In the genomic region with DNA sequence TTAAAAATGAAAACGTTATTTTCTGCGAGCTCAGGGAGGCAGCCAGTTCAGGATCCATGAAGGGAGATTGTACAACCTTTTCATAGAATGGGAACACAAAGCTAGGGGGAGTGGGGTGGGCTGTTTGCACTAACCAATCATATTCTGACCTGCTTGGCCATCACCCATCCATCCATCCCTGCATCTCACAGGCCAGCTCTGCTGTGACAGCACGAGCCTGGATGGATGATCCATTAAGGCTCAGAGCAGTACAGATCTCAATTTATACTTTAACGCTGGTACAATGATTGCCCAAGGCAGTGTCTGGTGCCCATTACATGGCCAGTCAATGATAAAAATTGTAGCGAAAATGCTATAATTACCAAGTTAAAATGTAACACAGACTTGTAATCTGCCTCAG, we compare ENCODE assay signal across 21 mouse cellular contexts. TPM values are rescaled to one million over a fixed set of nuclear protein-coding genes. Genes with fewer than 3 reads are reported as not detected.
A peak's percentile ranks its signal among the peaks of the same experiment; 100 is the strongest.
DNase-seq lines count a peak whose midpoint lies in the region; ATAC-seq and TF ChIP-seq lines count a peak whose summit lies in the region.
"Had no signal": no experiment of that assay in that cellular context is flagged by ENCODE, and none has a peak within 500 bp of the region (broad histone marks: within the 10 kb centered on the region; RNA-seq: fewer than 3 reads in every experiment).

No protein-coding gene starts in this region.

- H3K9ac ChIP-seq in hindbrain, embryonic 11.5 days (ENCODE audit: low read depth, low read length): no peak overlapping the region
- no peak overlapping the region for H3K9ac ChIP-seq in hindbrain, postnatal 0 days (replicated peaks; ENCODE audit: low read length)
- no peak overlapping the region for H3K9ac ChIP-seq in kidney, embryonic 15.5 days
- H3K9ac ChIP-seq in neural tube, embryonic 14.5 days (replicated peaks; ENCODE audit: low read depth, low read length): no peak overlapping the region
- H3K9ac ChIP-seq in neural tube, embryonic 15.5 days (replicated peaks): no peak overlapping the region
- H3K9ac ChIP-seq: embryonic facial prominence, embryonic 13.5 days; forebrain, embryonic 12.5 days; heart, embryonic 12.5 days; limb, embryonic 12.5 days; liver, embryonic 15.5 days; lung, embryonic 14.5 days; midbrain, embryonic 15.5 days; neural tube, embryonic 12.5 days had no signal

- no peaks in the 10 kb centered on the region for H3K4me1 ChIP-seq in hindbrain, embryonic 11.5 days (replicated peaks; ENCODE audit: control insufficient read depth, insufficient read depth, low read length)
- no peaks in the 10 kb centered on the region for H3K4me1 ChIP-seq in hindbrain, postnatal 0 days (ENCODE audit: insufficient read depth, low read length)
- H3K4me1 ChIP-seq in kidney, embryonic 15.5 days: no peaks in the 10 kb centered on the region
- H3K4me1 ChIP-seq in neural tube, embryonic 14.5 days (ENCODE audit: control insufficient read depth, insufficient read depth, low read length): no peaks in the 10 kb centered on the region
- H3K4me1 ChIP-seq in neural tube, embryonic 15.5 days: no peaks in the 10 kb centered on the region
- H3K4me1 ChIP-seq: embryonic facial prominence, embryonic 13.5 days; forebrain, embryonic 12.5 days; limb, embryonic 12.5 days; liver, embryonic 15.5 days; midbrain, embryonic 15.5 days; neural tube, embryonic 12.5 days had no signal

- no peaks in the 10 kb centered on the region for H3K27me3 ChIP-seq in hindbrain, embryonic 11.5 days (ENCODE audit: control insufficient read depth, insufficient read depth, low read length)
- no peaks in the 10 kb centered on the region for H3K27me3 ChIP-seq in hindbrain, postnatal 0 days (ENCODE audit: insufficient read depth, low read length)
- H3K27me3 ChIP-seq in kidney, embryonic 15.5 days: no peaks in the 10 kb centered on the region
- H3K27me3 ChIP-seq in neural tube, embryonic 14.5 days (ENCODE audit: control insufficient read depth, insufficient read depth, low read length): no peaks in the 10 kb centered on the region
- no peaks in the 10 kb centered on the region for H3K27me3 ChIP-seq in neural tube, embryonic 15.5 days (replicated peaks)
- H3K27me3 ChIP-seq: embryonic facial prominence, embryonic 13.5 days; forebrain, embryonic 12.5 days; heart, embryonic 12.5 days; limb, embryonic 12.5 days; liver, embryonic 15.5 days; midbrain, embryonic 15.5 days; neural tube, embryonic 12.5 days had no signal

- H3K27ac ChIP-seq in hindbrain, embryonic 11.5 days (ENCODE audit: low read depth, low read length): no peak overlapping the region
- no peak overlapping the region for H3K27ac ChIP-seq in hindbrain, postnatal 0 days
- no peak overlapping the region for H3K27ac ChIP-seq in kidney, embryonic 15.5 days
- H3K27ac ChIP-seq in neural tube, embryonic 14.5 days (ENCODE audit: low read depth, low read length): no peak overlapping the region
- no peak overlapping the region for H3K27ac ChIP-seq in neural tube, embryonic 15.5 days (replicated peaks)
- H3K27ac ChIP-seq: embryonic facial prominence, embryonic 13.5 days; forebrain, embryonic 12.5 days; left cerebral cortex, adult 2 months; limb, embryonic 12.5 days; liver, embryonic 15.5 days; midbrain, embryonic 15.5 days; neural tube, embryonic 12.5 days had no signal

- no peaks in the 10 kb centered on the region for H3K36me3 ChIP-seq in hindbrain, embryonic 11.5 days (ENCODE audit: control insufficient read depth, insufficient read depth, low read length)
- H3K36me3 ChIP-seq in hindbrain, postnatal 0 days (ENCODE audit: insufficient read depth, low read length): peaks cover 23% of the 10 kb centered on the region; the same call in 1 of the 2 replicates
- peaks cover 31% of the 10 kb centered on the region for H3K36me3 ChIP-seq in kidney, embryonic 15.5 days
- H3K36me3 ChIP-seq in neural tube, embryonic 14.5 days (ENCODE audit: control insufficient read depth, insufficient read depth, low read length): peaks cover 8% of the 10 kb centered on the region
- H3K36me3 ChIP-seq in neural tube, embryonic 15.5 days: peaks cover 36% of the 10 kb centered on the region

- TF ChIP-seq CTCF in hindbrain, postnatal 0 days (IDR thresholded peaks at IDR 0.05; ENCODE audit: low read depth): no peak

- H3K4me2 ChIP-seq in hindbrain, embryonic 11.5 days (replicated peaks; ENCODE audit: low read depth, low read length): no peak overlapping the region
- no peak overlapping the region for H3K4me2 ChIP-seq in hindbrain, postnatal 0 days (ENCODE audit: low read depth, low read length)
- no peak overlapping the region for H3K4me2 ChIP-seq in kidney, embryonic 15.5 days
- no peak overlapping the region for H3K4me2 ChIP-seq in neural tube, embryonic 14.5 days (ENCODE audit: low read depth, low read length)
- no peak overlapping the region for H3K4me2 ChIP-seq in neural tube, embryonic 15.5 days
- H3K4me2 ChIP-seq: embryonic facial prominence, embryonic 13.5 days; forebrain, embryonic 12.5 days; heart, embryonic 12.5 days; limb, embryonic 12.5 days; liver, embryonic 15.5 days; lung, embryonic 14.5 days; midbrain, embryonic 15.5 days; neural tube, embryonic 12.5 days had no signal

- 76% methylated on average over 5 of the region's 5 CpGs for WGBS in hindbrain, embryonic 11.5 days
- 63% methylated on average over 5 of the region's 5 CpGs for WGBS in hindbrain, postnatal 0 days
- 62% methylated on average over 5 of the region's 5 CpGs for WGBS in kidney, embryonic 15.5 days
- whole genome bisulfite sequencing in neural tube, embryonic 14.5 days: 56% methylated on average over 5 of the region's 5 CpGs
- 56% methylated on average over 5 of the region's 5 CpGs for WGBS in neural tube, embryonic 15.5 days

- peak; percentile 54; the same call in 1 of the 2 replicates for ATAC-seq in hindbrain, embryonic 11.5 days (ENCODE audit: low FRiP score)
- ATAC-seq in hindbrain, postnatal 0 days: no peak
- peak; percentile 54 for ATAC-seq in kidney, embryonic 15.5 days (replicated peaks; ENCODE audit: low FRiP score)
- ATAC-seq in neural tube, embryonic 14.5 days (ENCODE audit: low read depth): peak; percentile 42; the same call in 1 of the 2 replicates
- ATAC-seq in neural tube, embryonic 15.5 days (ENCODE audit: low FRiP score): no peak

- no peak overlapping the region for H3K4me3 ChIP-seq in hindbrain, embryonic 11.5 days (ENCODE audit: low read depth, low read length)
- no peak overlapping the region for H3K4me3 ChIP-seq in hindbrain, postnatal 0 days (ENCODE audit: low read length)
- H3K4me3 ChIP-seq in kidney, embryonic 15.5 days (replicated peaks): no peak overlapping the region
- no peak overlapping the region for H3K4me3 ChIP-seq in neural tube, embryonic 14.5 days (ENCODE audit: low read depth, low read length)
- no peak overlapping the region for H3K4me3 ChIP-seq in neural tube, embryonic 15.5 days (replicated peaks)
- H3K4me3 ChIP-seq: embryonic facial prominence, embryonic 13.5 days; erythroblast, embryonic 14.5 days; forebrain, embryonic 12.5 days; heart, embryonic 12.5 days; left cerebral cortex, adult 2 months; limb, embryonic 12.5 days; liver, embryonic 15.5 days; midbrain, embryonic 15.5 days; neural tube, embryonic 12.5 days had no signal

- H3K9me3 ChIP-seq in hindbrain, embryonic 11.5 days (ENCODE audit: control insufficient read depth, low read length): no peaks in the 10 kb centered on the region
- no peaks in the 10 kb centered on the region for H3K9me3 ChIP-seq in hindbrain, postnatal 0 days (ENCODE audit: low read length)
- no peaks in the 10 kb centered on the region for H3K9me3 ChIP-seq in kidney, embryonic 15.5 days (replicated peaks)
- H3K9me3 ChIP-seq in neural tube, embryonic 14.5 days (ENCODE audit: control insufficient read depth, low read length): no peaks in the 10 kb centered on the region
- no peaks in the 10 kb centered on the region for H3K9me3 ChIP-seq in neural tube, embryonic 15.5 days (replicated peaks)
- H3K9me3 ChIP-seq: embryonic facial prominence, embryonic 13.5 days; forebrain, embryonic 12.5 days; heart, embryonic 12.5 days; limb, embryonic 12.5 days; liver, embryonic 15.5 days; midbrain, embryonic 15.5 days; neural tube, embryonic 12.5 days had no signal

- DNase-seq in hindbrain, embryonic 11.5 days (ENCODE audit: low spot score): no peak
- DNase-seq in hindbrain, postnatal 0 days (ENCODE audit: low spot score): no peak
- no peak for DNase-seq in kidney, adult 18-20 months
- DNase-seq: gastrocnemius, postnatal 25 days had no signal

RNA-seq across cellular contexts. Expression of a gene that starts 32.5 kb away (rescaled TPM):
- not detected in 2 replicates for polyA plus RNA-seq in hindbrain, embryonic 11.5 days (2014; fragmentation: Nextera tagmentation; extraction: Ambion mirVana)
- total RNA-seq in hindbrain, postnatal 0 days (2014; rRNA removed): not detected in 2 replicates
- polyA plus RNA-seq in hindbrain, postnatal 0 days (2015; fragmentation: Nextera tagmentation; extraction: Ambion mirVana): 0.47 and 0.50 TPM in 2 replicates
- polyA plus RNA-seq in kidney, embryonic 15.5 days (2015; fragmentation: Nextera tagmentation; extraction: Ambion mirVana): 0.23 and 0.24 TPM in 2 replicates
- polyA plus RNA-seq in neural tube, embryonic 14.5 days (2014; fragmentation: Nextera tagmentation; extraction: Ambion mirVana): not detected in 2 replicates
- polyA plus RNA-seq in neural tube, embryonic 15.5 days (2015; fragmentation: Nextera tagmentation; extraction: Ambion mirVana): 0.50 TPM in 1 of 2 replicates, not detected in the other
- total RNA-seq: gastrocnemius, postnatal 25 days; liver, adult 2 months had no signal
- polyA plus RNA-seq: erythroblast, embryonic 14.5 days; inflammation-experienced regulatory T-cells, adult 6 months; liver, adult 2 months; lung, embryonic 14.5 days; neural tube, embryonic 12.5 days; small intestine, adult 2 months; stomach, embryonic 14.5 days had no signal

RNA-seq across cellular contexts. Expression of a gene that starts 48.0 kb away (rescaled TPM):
- 9.7 and 11.1 TPM in 2 replicates for polyA plus RNA-seq in hindbrain, embryonic 11.5 days (2014; fragmentation: Nextera tagmentation; extraction: Ambion mirVana)
- 40.5 and 41.2 TPM in 2 replicates for total RNA-seq in hindbrain, postnatal 0 days (2014; rRNA removed)
- 17.9 and 19.0 TPM in 2 replicates for polyA plus RNA-seq in hindbrain, postnatal 0 days (2015; fragmentation: Nextera tagmentation; extraction: Ambion mirVana)
- polyA plus RNA-seq in kidney, embryonic 15.5 days (2015; fragmentation: Nextera tagmentation; extraction: Ambion mirVana): 12.4 and 14.3 TPM in 2 replicates
- 26.7 and 27.1 TPM in 2 replicates for polyA plus RNA-seq in neural tube, embryonic 14.5 days (2014; fragmentation: Nextera tagmentation; extraction: Ambion mirVana)
- 16.5 and 19.6 TPM in 2 replicates for polyA plus RNA-seq in neural tube, embryonic 15.5 days (2015; fragmentation: Nextera tagmentation; extraction: Ambion mirVana)

RNA-seq across cellular contexts. Expression of a gene that starts 48.0 kb away (rescaled TPM):
- polyA plus RNA-seq in hindbrain, embryonic 11.5 days (2014; fragmentation: Nextera tagmentation; extraction: Ambion mirVana): 0.59 and 1.0 TPM in 2 replicates
- 0.18 and 0.42 TPM in 2 replicates for total RNA-seq in hindbrain, postnatal 0 days (2014; rRNA removed)
- polyA plus RNA-seq in hindbrain, postnatal 0 days (2015; fragmentation: Nextera tagmentation; extraction: Ambion mirVana): 0.51 and 0.62 TPM in 2 replicates
- polyA plus RNA-seq in kidney, embryonic 15.5 days (2015; fragmentation: Nextera tagmentation; extraction: Ambion mirVana): 1.9 and 2.1 TPM in 2 replicates
- 0.35 and 0.73 TPM in 2 replicates for polyA plus RNA-seq in neural tube, embryonic 14.5 days (2014; fragmentation: Nextera tagmentation; extraction: Ambion mirVana)
- polyA plus RNA-seq in neural tube, embryonic 15.5 days (2015; fragmentation: Nextera tagmentation; extraction: Ambion mirVana): 0.87 and 1.8 TPM in 2 replicates
- polyA plus RNA-seq: erythroblast, embryonic 14.5 days had no signal

Comparison
In these comparisons a context has a peak if more than half of its experiments do, and no peak if none do; other contexts are left out.
1. ATAC-seq: peak in hindbrain, embryonic 11.5 days (single experiment), kidney, embryonic 15.5 days (single experiment) and neural tube, embryonic 14.5 days (single experiment); none in hindbrain, postnatal 0 days (single experiment) and neural tube, embryonic 15.5 days (single experiment).